Mouse (Mus musculus) ES-Bruce4 (cell line): ENCODE data around the gene Cdc14a.

Experiments used
- CTCF ChIP-seq: IDR thresholded peaks from one replicate; pipeline ENCODE4 v1.8.1; 2011; ENCODE audit warnings: low read depth, low read length
- POLR2A ChIP-seq: IDR thresholded peaks from one replicate; pipeline ENCODE4 v1.8.1; 2011; ENCODE audit warnings: low read length; ENCODE audit not compliant: insufficient read depth

GRCm38 (mm10) chr3:116397976-116398375, 25.9 kb downstream of the Cdc14a start:
- TF ChIP-seq CTCF (no peak), POLR2A (no peak)
